Mouse (Mus musculus) midbrain, embryonic 16.5 days (tissue): Measurements from ENCODE around the gene Tmem8b. TPM values are rescaled to one million over a fixed set of nuclear protein-coding genes. Genes with fewer than 3 reads are reported as not detected.

Experiments used
- ATAC-seq: fragments of 200-750 bp; cut with Nextera tagmentation; 2 replicates; pipeline ENCODE4 v1.8.0; 2017; ENCODE audit warnings: moderate TSS enrichment
- H3K27ac ChIP-seq: fragments of 300-500 bp; sonication (generic); 2 replicates; pipeline ENCODE4 v1.5.1; 2014; ENCODE audit warnings: mild to moderate bottlenecking, low read length, mixed read lengths
- H3K27me3 ChIP-seq: fragments of 300-500 bp; sonication (generic); 2 replicates; pipeline ENCODE4 v1.6.1; 2014; ENCODE audit warnings: low read depth, low read length, mixed read lengths; ENCODE audit not compliant: control insufficient read depth, insufficient read depth
- H3K36me3 ChIP-seq: fragments of 300-500 bp; sonication (generic); 2 replicates; pipeline ENCODE4 v1.6.1; 2014; ENCODE audit warnings: mild to moderate bottlenecking, low read length, moderate library complexity, mixed read lengths; ENCODE audit not compliant: control insufficient read depth, insufficient read depth
- H3K4me1 ChIP-seq: fragments of 300-500 bp; sonication (generic); 2 replicates; pipeline ENCODE4 v1.6.1; 2014; ENCODE audit warnings: mild to moderate bottlenecking, low read length, mixed read lengths; ENCODE audit not compliant: control insufficient read depth, insufficient read depth
- H3K4me2 ChIP-seq: fragments of 300-500 bp; sonication (generic); 2 replicates; pipeline ENCODE4 v1.6.1; 2014; ENCODE audit warnings: mild to moderate bottlenecking, low read length, mixed read lengths
- H3K4me3 ChIP-seq: fragments of 300-500 bp; sonication (generic); 2 replicates; pipeline ENCODE4 v1.5.1; 2014; ENCODE audit warnings: low read depth, mild to moderate bottlenecking, low read length, moderate library complexity, mixed read lengths
- H3K9ac ChIP-seq: fragments of 300-500 bp; sonication (generic); 2 replicates; pipeline ENCODE4 v1.6.1; 2014; ENCODE audit warnings: low read depth, low read length, mixed read lengths
- H3K9me3 ChIP-seq: fragments of 300-500 bp; sonication (generic); replicated peaks from 2 replicates; pipeline ENCODE4 v1.6.1; 2014; ENCODE audit warnings: mild to moderate bottlenecking, low read length, mixed read lengths; ENCODE audit not compliant: control insufficient read depth, poor library complexity, severe bottlenecking
- WGBS: fragments of 180-500 bp; shearing (Covaris S2); extraction: QIAGEN DNeasy Blood & Tissue Kit; methylation state at CpG from one replicate; pipeline ENCODE4 v1.1.7; 2014; 5-methylcytosine and 5-hydroxymethylcytosine counted together
- polyA plus RNA-seq: library from polyadenylated mRNA; unstranded; fragments of >200 nt; fragmentation: Nextera tagmentation; extraction: Ambion mirVana; gene quantifications from 2 replicates; pipeline ENCODE4 v1.2.1, GENCODE M21; 2015

Gene Tmem8b
- polyA plus RNA-seq, 1 experiment from 2014 or later = 14.9 TPM

DNA sequence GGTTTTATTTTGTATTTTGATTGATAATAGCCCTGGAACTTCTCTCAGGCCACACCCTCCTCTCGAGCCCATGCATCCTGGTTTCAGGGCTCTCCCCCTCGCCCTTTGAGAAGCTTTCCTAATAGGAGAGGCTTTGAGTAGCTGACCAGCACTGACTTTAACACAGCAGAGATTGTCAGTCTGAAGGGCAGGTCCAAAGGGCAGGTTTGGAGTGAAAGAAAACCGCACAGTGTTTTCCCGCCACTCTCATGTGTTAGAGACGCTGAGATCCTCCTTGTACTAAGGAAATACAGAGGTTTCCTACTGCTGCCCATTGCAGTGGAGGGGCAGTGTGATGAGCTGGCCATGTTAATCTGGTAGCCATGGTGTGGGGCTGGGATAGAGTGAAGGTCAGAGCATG lies 6.2 kb downstream of the Tmem8b start:
- peaks cover 31% of the 10 kb centered on the region for H3K4me1 ChIP-seq
- no peaks in the 10 kb centered on the region for H3K9me3 ChIP-seq
- WGBS = 81% methylated on average over 5 of the region's 5 CpGs
- no peak overlapping the region for H3K27ac ChIP-seq
- H3K4me2 ChIP-seq = no peak overlapping the region
- H3K27me3 ChIP-seq = no peaks in the 10 kb centered on the region
- no peak overlapping the region for H3K9ac ChIP-seq
- H3K36me3 ChIP-seq = peaks cover 21% of the 10 kb centered on the region; the same call in 1 of the 2 replicates
- no peak for ATAC-seq
- H3K4me3 ChIP-seq = no peak overlapping the region

DNA sequence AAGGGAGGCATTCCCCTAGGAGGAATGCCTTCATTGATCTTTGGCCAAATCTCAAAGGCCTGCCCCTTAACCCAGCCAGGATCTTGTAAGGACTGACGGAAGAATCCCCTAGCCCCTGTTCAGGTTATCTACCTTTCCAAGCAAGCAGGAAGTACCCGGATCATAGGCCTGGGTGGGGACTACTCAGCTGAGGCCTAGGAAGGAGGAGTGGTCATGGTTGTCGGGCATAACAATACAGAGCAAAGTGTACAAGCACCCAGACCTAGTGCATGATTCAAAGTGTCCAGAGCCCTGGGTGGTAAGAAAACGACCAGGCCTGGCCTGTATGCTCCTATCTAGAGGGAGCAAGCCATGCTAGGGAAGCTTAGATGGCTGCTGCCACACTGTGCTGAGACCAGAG lies 6.8 kb downstream of the Tmem8b start:
- WGBS = 80% methylated on average over 4 of the region's 4 CpGs
- H3K9ac ChIP-seq = no peak overlapping the region
- H3K27ac ChIP-seq = no peak overlapping the region
- peaks cover 23% of the 10 kb centered on the region; the same call in 1 of the 2 replicates for H3K36me3 ChIP-seq
- ATAC-seq = no peak
- H3K27me3 ChIP-seq = no peaks in the 10 kb centered on the region
- H3K4me1 ChIP-seq = peaks cover 24% of the 10 kb centered on the region
- H3K4me3 ChIP-seq = no peak overlapping the region
- H3K4me2 ChIP-seq = no peak overlapping the region
- no peaks in the 10 kb centered on the region for H3K9me3 ChIP-seq

GRCm38 (mm10) chr4:43678541-43678940 lies 9.8 kb downstream of the Tmem8b start:
- no peak overlapping the region for H3K9ac ChIP-seq
- H3K4me3 ChIP-seq = no peak overlapping the region
- no peak for ATAC-seq
- H3K36me3 ChIP-seq = peaks cover 38% of the 10 kb centered on the region
- H3K27ac ChIP-seq = no peak overlapping the region
- WGBS = 84% methylated on average over 6 of the region's 6 CpGs
- H3K9me3 ChIP-seq = no peaks in the 10 kb centered on the region
- no peaks in the 10 kb centered on the region for H3K4me1 ChIP-seq
- H3K27me3 ChIP-seq = no peaks in the 10 kb centered on the region
- H3K4me2 ChIP-seq = no peak overlapping the region

DNA sequence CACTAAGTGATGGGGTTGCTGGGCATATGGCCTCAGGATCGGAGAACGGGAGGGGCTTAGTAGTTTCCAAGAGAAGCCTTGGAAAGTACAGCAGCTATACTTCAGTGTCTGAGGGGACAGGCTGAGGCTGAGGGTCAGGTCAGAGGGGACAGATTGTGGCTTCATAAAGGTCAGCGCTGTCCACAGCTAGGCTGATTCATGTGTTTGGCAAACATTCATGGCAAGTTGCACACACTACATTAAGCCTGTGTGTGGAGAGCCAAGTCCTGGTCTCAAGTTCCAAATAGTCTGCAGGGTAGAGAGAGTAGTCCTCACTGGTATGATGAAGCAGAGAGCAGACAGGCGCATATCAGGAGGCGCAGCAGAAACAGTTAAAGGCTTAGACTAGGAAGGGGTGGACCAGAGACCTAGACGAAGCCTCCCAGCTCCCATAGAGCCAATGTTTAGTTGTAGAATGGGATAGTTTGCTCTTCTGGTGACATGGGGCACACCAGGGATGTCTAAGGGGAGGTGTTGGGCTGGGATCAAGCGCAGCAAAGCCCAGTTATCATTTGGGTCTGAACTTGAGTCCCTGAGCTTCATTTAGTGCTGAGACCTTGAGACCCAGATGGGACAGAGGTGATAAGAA lies 10.8 kb downstream of the Tmem8b start:
- no peak overlapping the region for H3K27ac ChIP-seq
- H3K4me1 ChIP-seq = no peaks in the 10 kb centered on the region
- no peaks in the 10 kb centered on the region for H3K27me3 ChIP-seq
- no peak overlapping the region for H3K9ac ChIP-seq
- H3K4me3 ChIP-seq = no peak overlapping the region
- H3K36me3 ChIP-seq = peaks cover 35% of the 10 kb centered on the region
- ATAC-seq = no peak
- no peak overlapping the region for H3K4me2 ChIP-seq
- 94% methylated on average over 7 of the region's 7 CpGs for WGBS
- H3K9me3 ChIP-seq = no peaks in the 10 kb centered on the region

- WGBS = 91% methylated on average over 17 of the region's 17 CpGs
- Histone ChIP-seq H3K9me3 (no peaks in the 10 kb centered on the region), H3K27ac (no peak overlapping the region), H3K9ac (no peak overlapping the region), H3K4me2 (no peak overlapping the region), H3K4me3 (no peak overlapping the region), H3K4me1 (no peaks in the 10 kb centered on the region), H3K27me3 (no peaks in the 10 kb centered on the region), H3K36me3 (peaks cover 32% of the 10 kb centered on the region)
- ATAC-seq = no peak
Measured at GRCm38 (mm10) chr4:43690021-43690420, 21.2 kb downstream of the Tmem8b start.

- H3K27me3 ChIP-seq = no peaks in the 10 kb centered on the region
- WGBS = 88% methylated on average over 5 of the region's 5 CpGs
- no peaks in the 10 kb centered on the region for H3K9me3 ChIP-seq
- H3K4me3 ChIP-seq = no peak overlapping the region
- H3K9ac ChIP-seq = no peak overlapping the region
- no peaks in the 10 kb centered on the region for H3K4me1 ChIP-seq
- peaks cover 23% of the 10 kb centered on the region for H3K36me3 ChIP-seq
- H3K27ac ChIP-seq = no peak overlapping the region
- no peak overlapping the region for H3K4me2 ChIP-seq
- no peak for ATAC-seq
Measured at GRCm38 (mm10) chr4:43691026-43691425, 22.3 kb downstream of the Tmem8b start.

- no peak overlapping the region for H3K4me3 ChIP-seq
- no peak overlapping the region for H3K9ac ChIP-seq
Measured at GRCm38 (mm10) chr4:43693806-43694241, 25.1 kb downstream of the Tmem8b start.

DNA sequence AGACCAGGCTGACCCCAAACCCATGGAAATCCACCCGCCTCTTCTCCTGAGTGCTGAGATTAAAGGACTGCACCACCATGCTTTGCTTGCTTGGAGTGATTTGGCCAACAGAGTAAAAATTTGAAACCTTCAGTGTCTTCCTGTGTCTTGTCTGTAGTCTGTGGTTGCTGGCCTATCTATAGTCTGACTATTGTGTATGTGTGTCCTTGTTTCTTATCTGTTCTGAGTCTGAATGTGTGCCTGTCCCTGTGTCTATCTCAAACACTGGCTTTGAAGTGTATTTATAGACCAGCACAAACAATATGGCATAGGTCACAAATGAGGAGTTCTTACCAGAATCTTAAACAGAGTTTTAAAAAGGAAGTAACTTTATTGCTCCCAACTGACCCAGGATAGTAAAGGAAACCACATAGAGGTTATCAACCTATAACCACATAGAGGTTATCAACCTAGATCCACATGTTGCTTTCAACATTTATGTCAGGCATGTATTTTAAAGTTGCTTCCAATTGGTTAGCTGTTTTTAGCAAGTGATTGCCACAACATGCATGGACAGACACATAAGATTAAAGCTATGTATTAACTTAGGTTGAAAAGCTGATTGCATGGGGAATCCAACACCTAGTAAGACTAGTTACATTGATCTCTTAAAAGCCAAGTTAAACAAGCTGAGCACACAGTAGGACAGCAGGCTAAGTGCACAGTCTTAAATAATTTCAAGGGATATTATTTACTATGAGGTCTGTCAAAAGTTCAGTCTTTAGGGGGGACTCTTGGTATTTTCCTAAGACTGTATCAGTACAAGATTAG lies 25.9 kb downstream of the Tmem8b start:
- Histone ChIP-seq H3K4me2 (no peak overlapping the region), H3K27me3 (no peaks in the 10 kb centered on the region), H3K4me1 (no peaks in the 10 kb centered on the region), H3K4me3 (no peak overlapping the region), H3K9ac (no peak overlapping the region), H3K9me3 (no peaks in the 10 kb centered on the region), H3K36me3 (peaks cover 11% of the 10 kb centered on the region), H3K27ac (no peak overlapping the region)
- 92% methylated on average over 1 of the region's 1 CpGs for WGBS
- no peak for ATAC-seq

More at GRCm38 (mm10) chr4:43693806-43694241, 25.1 kb downstream of the Tmem8b start:
- peaks cover 16% of the 10 kb centered on the region for H3K36me3 ChIP-seq
- H3K27ac ChIP-seq = no peak overlapping the region
- ATAC-seq = no peak
- no peaks in the 10 kb centered on the region for H3K27me3 ChIP-seq
- no peaks in the 10 kb centered on the region for H3K4me1 ChIP-seq
- 80% methylated on average over 5 of the region's 5 CpGs for WGBS
- H3K4me2 ChIP-seq = no peak overlapping the region
- H3K9me3 ChIP-seq = no peaks in the 10 kb centered on the region

DNA sequence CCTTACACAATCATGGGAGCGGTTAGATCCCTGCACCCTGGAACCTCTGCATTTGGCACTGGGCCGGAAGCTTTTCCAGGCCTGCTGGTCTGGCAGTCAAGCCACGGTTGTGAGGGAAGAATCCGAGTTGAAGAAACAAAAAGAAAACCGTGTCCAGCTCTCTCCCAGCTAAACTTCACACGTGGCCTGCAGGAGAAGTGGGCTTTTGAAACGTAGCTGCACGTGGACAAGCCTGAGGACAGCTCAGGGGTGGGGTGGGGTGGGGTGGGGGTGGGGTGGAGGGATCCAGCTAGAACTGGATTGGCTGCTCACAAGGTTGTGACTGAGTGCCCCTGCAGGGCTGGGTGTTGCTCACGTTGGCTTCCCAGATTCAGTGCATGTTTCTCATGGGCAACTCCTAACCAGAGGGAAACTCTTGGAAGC lies 26.5 kb downstream of the Tmem8b start:
- no peaks in the 10 kb centered on the region for H3K9me3 ChIP-seq
- no peak overlapping the region for H3K9ac ChIP-seq
- no peak overlapping the region for H3K4me2 ChIP-seq
- ATAC-seq = no peak
- no peaks in the 10 kb centered on the region for H3K27me3 ChIP-seq
- WGBS = 25% methylated on average over 9 of the region's 9 CpGs
- H3K27ac ChIP-seq = no peak overlapping the region
- peaks cover 5% of the 10 kb centered on the region for H3K36me3 ChIP-seq
- no peak overlapping the region for H3K4me3 ChIP-seq
- H3K4me1 ChIP-seq = no peaks in the 10 kb centered on the region
